Mouse (Mus musculus) liver, postnatal 0 days (tissue): ENCODE results near the gene Myo6. TPM values are rescaled to one million over a fixed set of nuclear protein-coding genes. Genes with fewer than 3 reads are reported as not detected.

Experiments used
- ATAC-seq: fragments of 200-750 bp; cut with Nextera tagmentation; 2 replicates; pipeline ENCODE4 v1.8.0; 2017; ENCODE audit warnings: mild to moderate bottlenecking, moderate library complexity
- DNase-seq: peaks from one replicate; pipeline ENCODE4 v3.0.0-alpha.2; 2016
- H3K27ac ChIP-seq: fragments of 300-500 bp; sonication (generic); 2 replicates; pipeline ENCODE4 v1.5.1; 2014; ENCODE audit warnings: antibody characterized with exemption, moderate library complexity, mild to moderate bottlenecking, low read depth
- H3K27me3 ChIP-seq: fragments of 300-500 bp; sonication (generic); 2 replicates; pipeline ENCODE4 v1.6.1; 2014; ENCODE audit warnings: low read length, control low read depth, mixed read lengths; ENCODE audit not compliant: insufficient read depth
- H3K36me3 ChIP-seq: fragments of 300-500 bp; sonication (generic); replicated peaks from 2 replicates; pipeline ENCODE4 v1.6.1; 2014; ENCODE audit warnings: mild to moderate bottlenecking, control low read depth, low read length, moderate library complexity, mixed read lengths; ENCODE audit not compliant: insufficient read depth
- H3K4me1 ChIP-seq: fragments of 300-500 bp; sonication (generic); 2 replicates; pipeline ENCODE4 v1.6.1; 2014; ENCODE audit warnings: antibody characterized with exemption, mild to moderate bottlenecking, control low read depth; ENCODE audit not compliant: insufficient read depth
- H3K4me2 ChIP-seq: fragments of 300-500 bp; sonication (generic); 2 replicates; pipeline ENCODE4 v1.6.1; 2014; ENCODE audit warnings: low read depth, mild to moderate bottlenecking, low read length, moderate library complexity, mixed read lengths
- H3K4me3 ChIP-seq: fragments of 300-500 bp; sonication (generic); 2 replicates; pipeline ENCODE4 v1.5.1; 2014; ENCODE audit warnings: low read depth, low read length
- H3K9ac ChIP-seq: fragments of 300-500 bp; sonication (generic); replicated peaks from 2 replicates; pipeline ENCODE4 v1.6.1; 2014; ENCODE audit warnings: mild to moderate bottlenecking, moderate library complexity
- H3K9me3 ChIP-seq: fragments of 300-500 bp; sonication (generic); 2 replicates; pipeline ENCODE4 v1.6.1; 2016; ENCODE audit warnings: mild to moderate bottlenecking, control low read depth, low read length, mixed read lengths
- CTCF ChIP-seq: sonication (generic); IDR thresholded peaks from 2 replicates; pipeline ENCODE4 v1.5.1; 2016; ENCODE audit warnings: antibody characterized with exemption, low read depth
- EP300 ChIP-seq: IDR thresholded peaks from 2 replicates; pipeline ENCODE4 v1.6.1; 2016; ENCODE audit warnings: antibody characterized with exemption, low read depth, mild to moderate bottlenecking
- WGBS: fragments of 180-500 bp; shearing (Covaris S2); extraction: QIAGEN DNeasy Blood & Tissue Kit; methylation state at CpG from one replicate; pipeline ENCODE4 v1.1.7; 2014; ENCODE audit not compliant: insufficient replicate concordance; 5-methylcytosine and 5-hydroxymethylcytosine counted together
- polyA plus RNA-seq: library from polyadenylated mRNA; unstranded; fragments of >200 nt; fragmentation: Nextera tagmentation; extraction: Ambion mirVana; gene quantifications from 2 replicates; pipeline ENCODE4 v1.2.1, GENCODE M21; 2015

Myo6 gene
- polyA plus RNA-seq, 1 experiment from 2014 or later: 4.4 TPM

DNA sequence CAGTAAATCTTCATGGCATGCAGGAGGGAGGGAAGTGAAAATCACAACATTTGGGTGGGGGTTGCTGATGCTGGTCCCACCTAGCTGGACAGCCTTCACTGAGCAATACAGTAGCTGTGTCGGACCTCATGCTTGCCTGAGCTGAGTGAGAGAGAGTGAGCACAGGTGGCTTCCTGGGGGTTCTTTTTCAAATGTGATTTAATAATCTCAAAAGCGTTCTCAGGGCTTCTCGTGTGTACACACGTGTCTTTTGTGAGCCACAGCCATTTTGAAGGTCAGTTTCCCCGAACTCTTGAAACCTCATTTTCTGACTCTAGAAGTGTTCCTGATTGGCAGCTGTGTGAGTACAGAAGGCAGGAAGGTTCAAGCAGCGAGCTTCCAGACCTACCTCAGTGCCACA is 177.7 kb downstream of the Myo6 start:
- DNase-seq (no peak), ATAC-seq (no peak)
- TF ChIP-seq EP300 (no peak), CTCF (no peak)
- no peaks in the 10 kb centered on the region for H3K4me1 ChIP-seq
- no peaks in the 10 kb centered on the region for H3K9me3 ChIP-seq
- H3K36me3 ChIP-seq: no peaks in the 10 kb centered on the region
- no peak overlapping the region for H3K4me2 ChIP-seq
- H3K9ac ChIP-seq: no peak overlapping the region
- H3K27ac ChIP-seq: no peak overlapping the region
- WGBS: 68% methylated on average over 6 of the region's 6 CpGs
- H3K4me3 ChIP-seq: no peak overlapping the region
- no peaks in the 10 kb centered on the region for H3K27me3 ChIP-seq

- Histone ChIP-seq H3K9ac (no peak overlapping the region), H3K4me2 (no peak overlapping the region), H3K4me1 (no peaks in the 10 kb centered on the region), H3K27ac (no peak overlapping the region), H3K9me3 (no peaks in the 10 kb centered on the region), H3K27me3 (no peaks in the 10 kb centered on the region), H3K4me3 (no peak overlapping the region), H3K36me3 (no peaks in the 10 kb centered on the region)
- DNase-seq: no peak
- WGBS: 74% methylated on average over 6 of the region's 6 CpGs
- no peak for ATAC-seq
- TF ChIP-seq EP300 (no peak), CTCF (no peak)
These were observed 179.7 kb downstream of the Myo6 start for GRCm38 (mm10) chr9:80344451-80345000.

DNA sequence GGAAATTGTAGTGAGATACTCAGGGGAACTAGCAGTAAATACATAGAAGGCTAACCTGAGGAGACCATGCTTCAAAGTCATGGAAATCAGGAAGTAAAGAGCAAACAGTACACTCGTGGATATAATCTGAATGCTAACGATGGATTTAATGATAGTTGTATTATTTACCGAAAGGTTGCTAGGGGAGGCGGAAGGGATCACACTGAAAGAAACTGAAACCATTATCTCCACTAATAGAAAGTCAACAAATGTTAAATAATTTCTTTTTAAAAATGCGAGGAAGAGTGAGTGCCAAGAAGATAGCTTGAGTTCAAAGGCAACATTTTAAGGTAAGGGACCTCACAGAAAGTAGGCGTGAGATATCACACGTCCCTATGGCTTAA is 186.5 kb downstream of the Myo6 start:
- Histone ChIP-seq H3K27ac (no peak overlapping the region), H3K36me3 (no peaks in the 10 kb centered on the region), H3K9me3 (no peaks in the 10 kb centered on the region), H3K4me1 (no peaks in the 10 kb centered on the region), H3K9ac (no peak overlapping the region), H3K27me3 (no peaks in the 10 kb centered on the region), H3K4me2 (peak overlapping the region; percentile 29; the same call in 1 of the 2 replicates), H3K4me3 (no peak overlapping the region)
- DNase-seq (no peak), ATAC-seq (no peak)
- 61% methylated on average over 7 of the region's 7 CpGs for WGBS
- TF ChIP-seq CTCF (no peak), EP300 (no peak)

DNA sequence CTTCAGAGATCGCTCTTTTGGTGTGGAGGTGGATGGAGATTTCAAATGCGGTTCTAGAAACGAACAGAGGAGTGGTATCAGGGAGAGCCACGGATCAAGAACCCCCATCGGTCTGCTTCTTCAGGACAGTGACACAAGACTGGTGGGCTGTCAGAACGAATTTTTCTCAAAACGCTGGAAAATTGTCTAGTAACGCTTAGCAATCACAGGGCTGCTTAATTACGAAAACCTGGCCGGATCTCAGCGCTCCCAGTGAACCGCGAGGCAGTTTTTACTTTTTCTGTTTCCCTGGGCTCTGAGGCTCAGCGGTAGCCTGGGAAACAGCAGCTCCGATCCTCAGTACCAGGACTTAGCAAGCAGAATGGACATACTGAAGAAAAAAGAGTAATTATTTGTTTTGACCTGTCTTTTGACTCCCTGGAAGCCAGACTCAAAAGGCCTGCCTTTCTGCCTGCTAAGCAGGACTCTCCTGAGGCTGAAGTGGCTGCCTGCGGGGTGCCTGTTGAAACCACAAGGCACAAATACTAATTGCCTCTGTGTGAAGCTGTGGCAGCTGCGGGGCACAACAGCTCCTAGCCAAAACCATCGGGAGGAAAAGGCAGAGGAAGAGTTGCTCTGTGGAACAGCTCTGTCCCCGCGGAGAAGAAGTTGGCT is 187.0 kb downstream of the Myo6 start:
- H3K4me3 ChIP-seq: no peak overlapping the region
- ATAC-seq (no peak), DNase-seq (no peak)
- no peaks in the 10 kb centered on the region for H3K9me3 ChIP-seq
- H3K27me3 ChIP-seq: no peaks in the 10 kb centered on the region
- TF ChIP-seq EP300: no peak
- TF ChIP-seq CTCF: no peak
- H3K9ac ChIP-seq: no peak overlapping the region
- H3K4me1 ChIP-seq: no peaks in the 10 kb centered on the region
- H3K4me2 ChIP-seq: peak overlapping the region; percentile 29; the same call in 1 of the 2 replicates
- H3K36me3 ChIP-seq: no peaks in the 10 kb centered on the region
- H3K27ac ChIP-seq: no peak overlapping the region
- 43% methylated on average over 20 of the region's 20 CpGs for WGBS

- Histone ChIP-seq H3K27ac (no peak overlapping the region), H3K9me3 (no peaks in the 10 kb centered on the region), H3K4me2 (no peak overlapping the region), H3K4me1 (no peaks in the 10 kb centered on the region), H3K9ac (no peak overlapping the region), H3K4me3 (no peak overlapping the region), H3K27me3 (no peaks in the 10 kb centered on the region), H3K36me3 (no peaks in the 10 kb centered on the region)
- DNase-seq (no peak), ATAC-seq (no peak)
- no peak for TF ChIP-seq EP300
These were observed 195.2 kb downstream of the Myo6 start for GRCm38 (mm10) chr9:80360063-80360462.

Other genes with a start within 250 kb of the Myo6 start
- 0.99 and 1.2 TPM in 2 replicates for gene Filip1, start 152.2 kb upstream of the Myo6 start, polyA plus RNA-seq
- gene Senp6, start 98.1 kb upstream of the Myo6 start, polyA plus RNA-seq: 15.7 and 16.2 TPM in 2 replicates